Mouse (Mus musculus) MEL (cell line): Measurements from ENCODE around the gene Mrpl14.

ENCODE experiments used
- CTCF ChIP-seq, 3 experiments: IDR thresholded peaks in 2 of 3; conservative IDR thresholded peaks in 1 of 3; 2 replicates each; pipeline ENCODE4 v1.5.1; 2011 to 2012; ENCODE audit warnings: low read length in 3 of 3, low read depth in 2 of 3, mild to moderate bottlenecking in 2 of 3, improper control_type of control experiment in 1 of 3, inconsistent platforms in 1 of 3, mixed read lengths in 1 of 3, moderate library complexity in 1 of 3; ENCODE audit not compliant: control insufficient read depth in 1 of 3, insufficient read depth in 1 of 3, poor library complexity in 1 of 3, severe bottlenecking in 1 of 3
- EP300 ChIP-seq, 2 experiments: IDR thresholded peaks; 2 replicates each; pipeline ENCODE4 v1.6.1; 2011; ENCODE audit warnings: improper control_type of control experiment in 2 of 2, low read length in 2 of 2, low read depth in 1 of 2, mild to moderate bottlenecking in 1 of 2
- GATA1 ChIP-seq: IDR thresholded peaks from 2 replicates; pipeline ENCODE4 v1.6.1; 2011; ENCODE audit warnings: low read depth, low read length, improper control_type of control experiment
- MAX ChIP-seq: IDR thresholded peaks from 2 replicates; pipeline ENCODE4 v1.6.1; 2011; ENCODE audit warnings: low read length, improper control_type of control experiment
- POLR2A ChIP-seq, 2 experiments: IDR thresholded peaks; 2 replicates each; pipeline ENCODE4 v1.6.1; 2011 to 2012; ENCODE audit warnings: low read length in 2 of 2, mild to moderate bottlenecking in 2 of 2, control low read depth in 1 of 2, improper control_type of control experiment in 1 of 2, low read depth in 1 of 2, moderate library complexity in 1 of 2; ENCODE audit not compliant: control insufficient read depth in 1 of 2, insufficient read depth in 1 of 2, poor library complexity in 1 of 2
- TAL1 ChIP-seq: IDR thresholded peaks from 2 replicates; pipeline ENCODE4 v1.6.1; 2012; ENCODE audit warnings: mild to moderate bottlenecking, inconsistent platforms, low read length, moderate library complexity, mixed read lengths

DNA sequence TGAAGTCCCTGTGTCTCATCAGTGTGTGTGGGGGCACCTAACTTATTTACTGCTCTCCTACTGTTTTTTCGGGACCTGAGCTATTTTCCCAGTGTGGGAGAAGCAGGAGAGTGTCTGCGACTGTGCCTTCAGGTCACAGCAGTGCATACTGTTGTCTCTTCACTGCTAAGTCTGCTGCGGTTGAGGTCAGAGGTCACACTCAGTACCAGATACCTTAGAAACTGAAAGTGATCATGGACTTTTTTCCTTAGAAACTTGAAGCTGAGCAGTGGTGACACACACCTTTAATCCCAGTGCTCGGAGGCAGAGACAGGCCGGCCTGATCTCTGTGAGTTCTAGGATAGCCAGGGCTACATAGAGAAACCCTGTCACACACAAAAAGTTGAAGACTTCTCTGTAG is 6.0 kb downstream of the Mrpl14 start:
- TF ChIP-seq CTCF (IDR thresholded peaks at IDR 0.05 in 2 of 3, conservative IDR thresholded peaks at IDR 0.05 in 1 of 3; ENCODE audit: control insufficient read depth in 1 of 3, insufficient read depth in 1 of 3, low read depth in 2 of 3, low read length in 3 of 3, poor library complexity in 1 of 3, severe bottlenecking in 1 of 3) = no peak
- no peak for TF ChIP-seq GATA1
- no peak for TF ChIP-seq POLR2A (IDR thresholded peaks at IDR 0.05; ENCODE audit: control insufficient read depth in 1 of 2, insufficient read depth in 1 of 2, low read depth in 1 of 2, low read length in 2 of 2, poor library complexity in 1 of 2)
- TF ChIP-seq TAL1 = no peak
- no peak for TF ChIP-seq MAX
- no peak for TF ChIP-seq EP300 (IDR thresholded peaks at IDR 0.05; ENCODE audit: low read depth in 1 of 2, low read length in 2 of 2)
